Mouse (Mus musculus) spleen, postnatal 10 days (tissue): Measurements from ENCODE around the gene Mettl21a.
"Not testable (repeated sequence)": the region's sequence is repeated elsewhere in the genome, so short reads cannot be mapped to it uniquely, and the experiment has no call there.

ENCODE experiments used
- DNase-seq, 2 experiments: peaks; one replicate each; pipeline ENCODE4 v3.0.0; 2021 to 2022; ENCODE audit warnings: low spot score in 2 of 2

Gene Mettl21a

GRCm38 (mm10) chr1:64614311-64614710 is 2.7 kb downstream of the Mettl21a start:
- DNase-seq = no peak

- DNase-seq = no peak
Measured at GRCm38 (mm10) chr1:64609976-64610375, 7.1 kb downstream of the Mettl21a start.

GRCm38 (mm10) chr1:64609145-64609544 is 7.9 kb downstream of the Mettl21a start:
- no peak for DNase-seq

DNA sequence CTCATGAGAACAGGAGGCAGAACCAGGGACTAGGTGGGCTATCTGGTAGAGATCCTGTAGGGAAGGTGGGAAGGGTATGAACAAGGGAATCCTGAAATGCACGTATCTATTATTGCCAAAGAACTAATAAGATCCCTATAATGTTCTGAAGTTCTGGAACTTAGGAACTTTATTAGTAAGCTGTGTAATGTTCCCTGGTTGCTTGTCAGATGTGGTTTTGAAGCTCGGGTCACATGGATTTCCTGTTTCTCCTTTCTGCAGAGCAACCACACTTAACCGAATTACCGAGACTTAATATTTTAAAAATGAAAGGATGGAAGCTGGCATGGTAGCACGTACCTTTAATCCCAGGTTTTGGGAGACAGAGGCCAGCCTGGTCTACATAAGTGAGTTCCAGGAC is 13.7 kb downstream of the Mettl21a start:
- no peak for DNase-seq

DNA sequence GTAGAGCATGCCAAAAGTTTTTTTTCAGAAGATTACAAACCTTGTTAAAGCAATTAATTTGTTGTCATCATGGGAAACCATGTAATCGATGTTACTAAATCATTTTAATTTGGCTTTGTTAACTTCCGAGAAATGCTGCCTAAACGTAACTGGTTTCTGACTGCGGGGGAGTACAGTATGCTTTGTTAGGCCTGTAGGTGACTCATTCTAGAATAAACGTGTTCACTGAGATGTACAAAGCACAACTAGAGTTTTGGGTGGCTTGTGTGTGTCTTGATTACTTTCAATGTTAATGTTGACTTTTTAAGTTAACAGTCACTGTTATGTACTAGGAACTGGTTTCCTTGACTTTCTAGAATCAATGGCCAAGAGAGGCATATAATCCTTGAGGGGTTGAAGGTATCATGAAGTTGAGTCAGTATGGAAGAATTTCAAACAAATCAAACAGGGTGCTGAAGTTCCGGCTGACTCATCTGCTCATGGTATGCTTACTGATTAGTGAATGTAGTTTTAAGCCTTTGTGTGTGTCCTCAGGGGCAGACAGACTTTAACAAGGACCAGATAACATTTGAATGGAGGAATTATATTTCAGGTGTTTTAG is 15.7 kb downstream of the Mettl21a start:
- no peak for DNase-seq

GRCm38 (mm10) chr1:64600413-64601077 is 16.5 kb downstream of the Mettl21a start:
- DNase-seq = no peak

DNA sequence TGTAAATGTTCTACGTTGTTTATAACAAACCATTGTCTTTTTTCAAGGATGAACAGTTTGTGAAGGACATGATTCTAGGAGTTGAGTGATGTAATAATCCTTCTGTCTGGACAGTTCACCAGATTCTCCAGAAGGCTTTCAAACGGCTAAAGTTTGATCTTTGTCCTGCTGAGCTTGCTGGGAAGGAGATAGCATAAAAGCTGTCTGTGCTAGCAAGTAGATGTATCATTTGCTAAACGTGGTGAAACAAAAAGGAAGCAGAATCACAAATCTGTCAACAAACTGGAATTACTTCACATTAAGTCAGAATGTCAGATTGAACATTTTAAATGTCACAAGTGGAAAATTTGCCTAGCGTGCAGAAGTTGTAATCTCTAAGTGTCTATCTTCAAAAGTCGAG is 18.1 kb downstream of the Mettl21a start:
- DNase-seq = no peak

DNA sequence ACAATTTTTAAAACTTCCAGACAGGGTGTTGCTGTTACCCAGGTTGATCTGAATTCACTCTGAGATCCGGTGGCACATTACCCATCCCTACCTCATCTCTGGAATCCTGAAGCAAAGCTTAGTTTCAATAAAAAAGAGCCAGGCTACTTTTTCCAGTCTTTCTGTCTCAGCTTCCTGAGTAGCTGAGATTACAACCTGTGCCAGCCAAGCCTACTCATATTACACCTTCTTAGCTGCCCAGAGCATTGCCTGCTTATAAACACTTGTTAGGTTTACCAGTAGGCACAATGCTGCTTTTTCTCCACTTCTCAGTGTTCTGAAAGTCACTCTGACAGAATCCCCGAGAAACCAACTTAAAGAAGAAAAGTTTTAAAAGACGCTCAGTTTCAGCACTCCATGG is 38.2 kb downstream of the Mettl21a start:
- DNase-seq = no peak

DNA sequence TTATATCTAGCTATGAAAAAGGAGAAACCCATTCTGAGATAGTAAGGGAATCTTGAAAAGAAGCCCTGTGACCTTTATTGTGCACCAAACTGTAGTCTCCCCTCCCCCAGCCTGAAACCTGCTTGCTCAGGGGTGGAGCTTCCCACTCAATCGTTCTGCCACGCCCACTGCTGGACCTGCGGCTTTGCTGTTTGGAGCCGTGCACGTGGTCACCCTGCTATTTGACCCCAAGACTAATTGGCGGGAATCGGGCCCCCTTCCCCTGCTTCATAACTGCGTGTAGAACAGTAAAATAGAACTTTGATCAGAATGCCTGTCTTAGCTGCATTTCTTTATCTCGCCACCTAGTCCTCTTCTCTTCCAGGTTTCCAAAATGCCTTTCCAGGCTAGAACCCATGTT is 39.1 kb downstream of the Mettl21a start:
- DNase-seq = not testable (repeated sequence)

- no peak for DNase-seq
Measured at GRCm38 (mm10) chr1:64576732-64577131, 40.3 kb downstream of the Mettl21a start.

- DNase-seq = no peak
Measured at GRCm38 (mm10) chr1:64576022-64576421, 41.0 kb downstream of the Mettl21a start.

DNA sequence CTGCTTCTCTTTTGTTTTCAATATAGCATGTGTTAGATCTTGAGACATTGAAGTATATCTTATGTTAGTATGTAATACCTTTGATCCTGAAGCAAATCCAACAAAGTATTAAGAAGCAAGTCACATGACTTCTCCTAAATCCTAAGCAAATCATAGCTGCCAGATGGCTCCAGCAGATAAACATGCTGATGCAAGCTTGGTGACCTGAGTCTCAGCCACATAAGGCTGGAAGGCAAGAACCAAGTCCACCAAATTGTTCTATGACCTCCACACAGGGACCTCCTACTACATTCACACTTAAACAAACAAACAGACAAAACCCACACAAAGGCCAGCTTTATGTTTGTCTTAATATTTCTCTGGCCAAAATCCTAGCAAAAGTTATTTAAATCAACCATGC is 48.8 kb downstream of the Mettl21a start:
- DNase-seq = no peak

- DNase-seq = no peak
Measured at GRCm38 (mm10) chr1:64560105-64560504, 56.9 kb downstream of the Mettl21a start.
